Mouse (Mus musculus) midbrain, embryonic 14.5 days (tissue): ENCODE data around the gene Cul7. TPM values are rescaled to one million over a fixed set of nuclear protein-coding genes. Genes with fewer than 3 reads are reported as not detected.
A peak's percentile ranks its signal among the peaks of the same experiment; 100 is the strongest.

Experiments
- ATAC-seq: fragments of 200-750 bp; cut with Nextera tagmentation; 2 replicates; pipeline ENCODE4 v1.8.0; 2017; ENCODE audit warnings: moderate number of reproducible peaks, moderate library complexity; ENCODE audit not compliant: low FRiP score, low TSS enrichment
- DNase-seq: peaks from one replicate; pipeline ENCODE4 v3.0.0-alpha.2; 2015
- H3K27ac ChIP-seq: fragments of 300-500 bp; sonication (generic); replicated peaks from 2 replicates; pipeline ENCODE4 v1.5.1; 2014; ENCODE audit warnings: mild to moderate bottlenecking, low read depth, low read length, moderate library complexity
- H3K27me3 ChIP-seq: fragments of 300-500 bp; sonication (generic); 2 replicates; pipeline ENCODE4 v1.6.1; 2014; ENCODE audit warnings: low read length, control low read depth, mixed read lengths; ENCODE audit not compliant: control insufficient read depth, insufficient read depth
- H3K36me3 ChIP-seq: fragments of 300-500 bp; sonication (generic); 2 replicates; pipeline ENCODE4 v1.6.1; 2014; ENCODE audit warnings: low read length, control low read depth; ENCODE audit not compliant: control insufficient read depth, insufficient read depth
- H3K4me1 ChIP-seq: fragments of 300-500 bp; sonication (generic); 2 replicates; pipeline ENCODE4 v1.6.1; 2014; ENCODE audit warnings: mild to moderate bottlenecking, antibody characterized with exemption, low read length, control low read depth; ENCODE audit not compliant: control insufficient read depth, insufficient read depth
- H3K4me2 ChIP-seq: fragments of 300-500 bp; sonication (generic); 2 replicates; pipeline ENCODE4 v1.6.1; 2014; ENCODE audit warnings: mild to moderate bottlenecking, low read length, moderate library complexity
- H3K4me3 ChIP-seq: fragments of 300-500 bp; sonication (generic); replicated peaks from 2 replicates; pipeline ENCODE4 v1.5.1; 2014; ENCODE audit warnings: low read depth, low read length
- H3K9ac ChIP-seq: fragments of 300-500 bp; sonication (generic); replicated peaks from 2 replicates; pipeline ENCODE4 v1.6.1; 2014; ENCODE audit warnings: mild to moderate bottlenecking, low read length, moderate library complexity
- H3K9me3 ChIP-seq: fragments of 300-500 bp; sonication (generic); 2 replicates; pipeline ENCODE4 v1.6.1; 2016; ENCODE audit warnings: low read length, control low read depth, mixed read lengths; ENCODE audit not compliant: control insufficient read depth
- WGBS: fragments of 180-500 bp; shearing (Covaris S2); extraction: QIAGEN DNeasy Blood & Tissue Kit; methylation state at CpG from one replicate; pipeline ENCODE4 v1.1.7; 2014; 5-methylcytosine and 5-hydroxymethylcytosine counted together
- polyA plus RNA-seq: library from polyadenylated mRNA; unstranded; fragments of >200 nt; fragmentation: Nextera tagmentation; extraction: Ambion mirVana; gene quantifications from 2 replicates; pipeline ENCODE4 v1.2.1, GENCODE M21; 2014

The Cul7 gene
- polyA plus RNA-seq, 1 experiment from 2014 or later, result 32.3 TPM

DNA sequence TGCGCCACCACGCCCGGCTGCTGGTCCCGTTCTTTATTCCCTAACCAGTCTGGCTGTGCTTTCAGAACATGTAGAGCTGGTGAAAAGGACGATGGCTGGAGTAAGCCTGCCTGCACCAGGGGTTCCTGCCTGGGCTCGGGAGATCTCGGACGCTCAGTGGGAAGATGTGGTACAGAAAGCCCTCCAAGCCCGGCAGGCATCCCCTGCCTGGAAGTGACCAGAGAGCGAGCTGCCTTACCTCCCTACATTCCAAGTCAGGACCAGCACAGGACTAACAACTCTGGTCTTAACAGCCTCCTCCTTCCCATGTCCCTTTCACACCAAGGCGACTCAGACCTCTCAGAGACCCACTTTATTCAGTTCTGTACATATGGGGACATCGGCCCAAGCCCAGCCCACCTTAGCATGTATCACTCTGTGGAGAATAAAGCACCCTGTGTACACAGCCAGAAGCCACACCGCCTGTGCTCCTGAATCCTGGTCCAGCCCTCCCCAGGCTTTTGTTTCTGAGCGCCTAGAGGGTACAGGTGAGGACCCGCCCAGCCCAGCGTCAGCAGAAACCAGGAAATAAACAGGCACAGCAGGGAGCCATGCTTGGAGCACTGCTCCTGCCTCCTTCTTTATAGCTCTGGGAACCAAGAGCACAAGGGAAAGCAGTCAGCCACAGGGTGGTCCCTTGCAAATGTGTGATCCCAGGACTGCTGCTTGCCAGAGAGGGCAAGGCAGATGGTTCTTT lies 32.7 kb downstream of the Cul7 start:
- H3K36me3 ChIP-seq, result peaks cover 56% of the 10 kb centered on the region
- no peak overlapping the region for H3K27ac ChIP-seq
- peaks cover 19% of the 10 kb centered on the region for H3K4me1 ChIP-seq
- no peak overlapping the region for H3K4me3 ChIP-seq
- WGBS, result 84% methylated on average over 16 of the region's 16 CpGs
- no peaks in the 10 kb centered on the region for H3K9me3 ChIP-seq
- no peak overlapping the region for H3K9ac ChIP-seq
- DNase-seq, result no peak
- ATAC-seq, result no peak
- no peaks in the 10 kb centered on the region for H3K27me3 ChIP-seq
- no peak overlapping the region for H3K4me2 ChIP-seq

DNA sequence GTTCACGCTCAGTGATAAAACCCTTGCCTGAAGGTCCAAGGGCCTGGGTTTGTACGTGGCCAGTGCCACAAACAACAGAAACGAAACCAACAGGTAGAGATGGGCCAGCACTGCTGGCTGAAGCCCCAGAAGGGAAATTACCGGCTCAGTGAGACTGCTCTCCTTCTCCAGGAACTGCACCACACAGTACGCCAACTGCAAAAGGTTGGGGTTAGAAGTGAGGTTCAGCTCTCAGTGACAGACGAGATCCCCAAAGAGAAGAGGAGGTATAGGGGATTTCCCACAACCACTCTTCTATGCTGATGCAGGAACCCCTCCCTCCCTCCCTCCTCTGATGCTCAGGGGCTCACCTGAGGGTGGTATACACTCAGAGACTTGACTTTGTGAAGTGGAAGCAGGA lies 35.8 kb downstream of the Cul7 start:
- Histone ChIP-seq H3K36me3 (peaks cover 53% of the 10 kb centered on the region), H3K27ac (no peak overlapping the region), H3K27me3 (no peaks in the 10 kb centered on the region), H3K4me3 (no peak overlapping the region), H3K9ac (no peak overlapping the region), H3K4me2 (no peak overlapping the region), H3K9me3 (no peaks in the 10 kb centered on the region), H3K4me1 (peaks cover 7% of the 10 kb centered on the region)
- ATAC-seq, result no peak
- DNase-seq, result no peak
- 94% methylated on average over 6 of the region's 6 CpGs for WGBS

DNA sequence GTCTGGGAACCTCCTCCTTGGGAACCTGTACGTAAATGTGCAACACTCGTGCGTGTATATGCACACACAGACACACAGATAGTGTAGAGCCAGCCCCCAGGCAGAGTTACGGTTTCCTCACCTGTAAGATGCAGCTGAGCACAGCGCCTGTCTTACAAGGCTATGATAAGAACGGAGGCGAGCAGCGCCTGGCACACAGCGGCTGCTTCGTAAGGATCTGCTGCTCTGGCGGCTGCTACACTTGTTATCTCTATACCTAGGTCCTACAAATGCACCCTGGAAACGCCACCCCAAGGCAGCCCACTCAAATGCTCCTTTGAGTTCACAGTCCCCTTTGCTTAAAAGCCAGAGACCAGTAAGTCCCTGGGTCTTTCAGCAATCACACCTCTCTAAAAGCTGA lies 40.5 kb downstream of the Cul7 start:
- 94% methylated on average over 12 of the region's 12 CpGs for WGBS
- Histone ChIP-seq H3K9ac (no peak overlapping the region), H3K9me3 (no peaks in the 10 kb centered on the region), H3K4me1 (no peaks in the 10 kb centered on the region), H3K4me3 (no peak overlapping the region), H3K36me3 (peaks cover 21% of the 10 kb centered on the region), H3K27me3 (no peaks in the 10 kb centered on the region), H3K4me2 (no peak overlapping the region), H3K27ac (no peak overlapping the region)
- DNase-seq, result no peak
- no peak for ATAC-seq

DNA sequence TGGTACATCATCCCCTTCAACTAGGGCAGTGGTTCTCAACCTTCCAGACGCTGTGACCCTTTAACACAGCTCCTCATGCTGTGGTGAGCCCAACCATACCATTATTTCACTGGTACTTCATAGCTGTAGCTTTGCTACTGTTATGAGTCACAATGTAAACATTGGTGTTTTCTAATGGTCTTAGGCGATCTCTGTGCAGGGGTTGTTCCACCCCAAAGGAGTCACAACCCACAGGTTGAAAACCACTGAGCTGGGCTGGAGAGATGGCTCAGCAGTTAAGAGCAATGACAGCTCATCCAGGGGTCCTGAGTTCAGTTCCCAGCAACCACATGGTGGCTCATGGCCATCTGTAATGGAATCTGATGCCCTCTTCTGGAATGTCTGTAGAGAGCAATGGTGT lies 41.3 kb downstream of the Cul7 start:
- Histone ChIP-seq H3K4me1 (no peaks in the 10 kb centered on the region), H3K4me3 (no peak overlapping the region), H3K4me2 (no peak overlapping the region), H3K27me3 (no peaks in the 10 kb centered on the region), H3K9me3 (no peaks in the 10 kb centered on the region), H3K9ac (no peak overlapping the region), H3K27ac (no peak overlapping the region), H3K36me3 (peaks cover 14% of the 10 kb centered on the region)
- DNase-seq, result no peak
- ATAC-seq, result no peak
- WGBS, result 94% methylated on average over 2 of the region's 2 CpGs

DNA sequence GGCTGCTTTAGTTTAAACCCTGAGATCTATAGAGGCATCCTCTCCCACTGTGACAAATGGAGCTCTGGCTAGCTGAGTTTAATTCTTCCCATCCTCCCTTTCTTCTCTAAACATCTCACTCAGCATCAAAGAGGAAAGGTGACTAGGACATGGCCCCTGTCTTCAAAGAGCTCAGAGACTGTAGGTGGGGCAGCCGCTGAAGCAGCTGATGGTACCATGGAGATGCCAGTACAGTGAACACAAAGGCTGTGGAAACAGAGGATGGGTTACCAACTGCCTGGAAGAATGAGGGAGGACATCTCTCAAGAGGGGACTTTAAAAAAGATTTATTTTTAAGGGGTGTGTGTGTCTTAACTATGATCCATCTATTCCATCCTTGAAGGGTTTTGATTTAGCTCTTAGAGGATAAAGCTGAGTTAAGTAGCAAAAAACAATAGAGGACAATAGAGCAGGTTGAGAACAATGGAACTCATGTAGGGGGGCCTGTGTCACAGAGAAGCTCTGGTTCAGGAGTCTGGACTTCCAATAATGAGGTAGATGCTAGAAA lies 44.5 kb downstream of the Cul7 start:
- DNase-seq (no peak), ATAC-seq (no peak)
- 54% methylated on average over 1 of the region's 1 CpGs for WGBS
- H3K9ac ChIP-seq, result no peak overlapping the region
- H3K36me3 ChIP-seq, result peaks cover 15% of the 10 kb centered on the region
- no peak overlapping the region for H3K4me2 ChIP-seq
- H3K4me1 ChIP-seq, result no peaks in the 10 kb centered on the region
- no peak overlapping the region for H3K27ac ChIP-seq
- no peaks in the 10 kb centered on the region for H3K27me3 ChIP-seq
- H3K9me3 ChIP-seq, result no peaks in the 10 kb centered on the region
- H3K4me3 ChIP-seq, result no peak overlapping the region

DNA sequence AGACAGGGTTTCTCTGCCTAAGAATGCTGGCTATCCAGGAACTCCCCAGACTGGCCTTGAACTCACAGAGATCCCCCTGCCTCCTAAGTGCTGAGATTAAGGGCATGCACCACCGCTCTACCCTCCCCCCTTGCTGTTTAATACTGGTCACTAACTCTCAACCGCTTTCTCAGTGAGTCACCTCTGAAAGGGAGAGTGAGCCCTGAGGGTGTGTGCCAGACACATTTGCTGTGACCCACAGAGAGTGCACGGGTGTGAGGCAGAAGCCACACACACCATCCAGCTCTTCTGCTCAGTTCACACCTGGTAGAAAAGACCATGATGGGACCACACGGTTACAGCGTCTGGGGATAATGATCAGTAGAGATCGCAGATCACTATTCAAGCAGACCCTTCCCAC lies 48.4 kb downstream of the Cul7 start:
- H3K4me1 ChIP-seq, result peaks cover 7% of the 10 kb centered on the region
- no peak overlapping the region for H3K4me2 ChIP-seq
- WGBS, result 94% methylated on average over 6 of the region's 6 CpGs
- H3K4me3 ChIP-seq, result no peak overlapping the region
- H3K9me3 ChIP-seq, result no peaks in the 10 kb centered on the region
- no peak overlapping the region for H3K27ac ChIP-seq
- no peak for ATAC-seq
- no peaks in the 10 kb centered on the region for H3K27me3 ChIP-seq
- no peak overlapping the region for H3K9ac ChIP-seq
- DNase-seq, result no peak
- peaks cover 22% of the 10 kb centered on the region for H3K36me3 ChIP-seq

DNA sequence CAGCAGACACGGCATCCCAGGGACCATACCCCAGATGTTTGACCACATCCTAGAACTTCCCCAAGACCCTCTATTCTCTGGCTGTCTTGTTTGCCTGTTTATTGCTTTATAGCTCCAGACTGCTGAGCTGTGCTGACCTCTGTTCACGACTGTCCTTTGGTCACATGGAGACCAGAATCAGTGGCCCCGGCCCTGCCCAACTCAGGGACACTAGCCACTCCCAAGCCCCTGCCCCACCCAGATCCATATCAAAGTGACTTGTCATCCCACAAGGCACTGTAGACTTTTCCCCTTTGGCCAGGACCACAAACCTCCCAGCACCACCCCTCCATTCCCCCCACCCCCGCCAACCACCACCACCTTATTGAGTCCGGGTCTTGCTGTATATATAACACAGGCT lies 49.1 kb downstream of the Cul7 start:
- ATAC-seq (no peak), DNase-seq (no peak)
- Histone ChIP-seq H3K27me3 (no peaks in the 10 kb centered on the region), H3K4me2 (no peak overlapping the region), H3K4me3 (no peak overlapping the region), H3K27ac (no peak overlapping the region), H3K36me3 (peaks cover 22% of the 10 kb centered on the region), H3K9me3 (no peaks in the 10 kb centered on the region), H3K4me1 (peaks cover 14% of the 10 kb centered on the region), H3K9ac (no peak overlapping the region)
- WGBS, result 86% methylated on average over 5 of the region's 5 CpGs

DNA sequence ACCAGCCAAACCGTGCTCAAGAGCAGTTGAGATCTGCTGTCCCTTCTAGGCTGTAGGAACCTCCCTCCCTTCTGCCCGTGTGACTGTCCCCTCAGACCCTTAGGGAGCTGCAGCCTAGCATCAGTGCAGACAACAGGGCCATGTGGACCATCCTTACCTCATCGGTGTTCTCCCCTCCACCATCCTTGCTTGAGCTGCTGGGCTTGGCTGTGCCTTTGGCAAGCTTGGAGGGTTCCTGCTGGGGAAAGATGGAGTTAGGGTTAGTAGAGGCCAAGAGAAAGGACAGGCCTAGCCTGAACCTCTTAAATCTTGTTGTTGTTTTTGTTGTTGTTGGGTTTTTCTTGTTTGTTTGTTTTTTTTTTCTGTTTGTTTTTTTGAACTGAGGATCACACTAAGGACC lies 49.8 kb downstream of the Cul7 start:
- H3K4me1 ChIP-seq, result peaks cover 14% of the 10 kb centered on the region
- WGBS, result 91% methylated on average over 3 of the region's 3 CpGs
- no peak overlapping the region for H3K9ac ChIP-seq
- peaks cover 22% of the 10 kb centered on the region for H3K36me3 ChIP-seq
- H3K9me3 ChIP-seq, result no peaks in the 10 kb centered on the region
- no peak overlapping the region for H3K4me2 ChIP-seq
- no peaks in the 10 kb centered on the region for H3K27me3 ChIP-seq
- no peak overlapping the region for H3K4me3 ChIP-seq
- DNase-seq (no peak), ATAC-seq (no peak)
- no peak overlapping the region for H3K27ac ChIP-seq

DNA sequence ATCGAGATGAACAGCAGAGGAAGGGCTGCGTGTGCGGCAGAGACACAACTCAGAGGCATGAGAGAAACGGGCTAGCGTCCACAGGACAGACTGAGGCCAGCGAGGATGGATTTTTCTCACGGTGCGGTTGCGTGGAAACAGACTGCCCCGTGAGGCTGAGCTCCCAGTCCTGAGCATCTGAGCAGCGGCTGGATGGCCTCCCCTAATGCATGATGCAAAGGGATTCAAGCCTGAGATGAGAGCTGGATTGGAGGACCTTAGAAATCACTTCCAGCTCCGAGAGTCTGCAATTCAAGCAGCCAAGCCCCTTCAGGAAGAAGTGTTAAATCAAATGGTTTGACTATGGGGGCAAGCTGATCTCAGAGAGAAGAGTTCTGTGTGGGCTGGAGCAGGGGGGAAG lies 51.4 kb downstream of the Cul7 start:
- DNase-seq (no peak), ATAC-seq (no peak)
- peaks cover 18% of the 10 kb centered on the region for H3K4me1 ChIP-seq
- no peak overlapping the region for H3K9ac ChIP-seq
- H3K4me3 ChIP-seq, result no peak overlapping the region
- H3K9me3 ChIP-seq, result no peaks in the 10 kb centered on the region
- 76% methylated on average over 12 of the region's 12 CpGs for WGBS
- H3K36me3 ChIP-seq, result peaks cover 22% of the 10 kb centered on the region
- no peaks in the 10 kb centered on the region for H3K27me3 ChIP-seq
- no peak overlapping the region for H3K27ac ChIP-seq
- peak overlapping the region; percentile 12; the same call in 1 of the 2 replicates for H3K4me2 ChIP-seq
